Mouse (Mus musculus) stomach, embryonic 14.5 days (tissue): Measurements from ENCODE around the gene Vsig8. TPM values are rescaled to one million over a fixed set of nuclear protein-coding genes. Genes with fewer than 3 reads are reported as not detected.
A peak's percentile ranks its signal among the peaks of the same experiment; 100 is the strongest.

Experiments
- ATAC-seq: fragments of 200-750 bp; cut with Nextera tagmentation; 2 replicates; pipeline ENCODE4 v1.8.0; 2017; ENCODE audit warnings: low read depth, moderate TSS enrichment; ENCODE audit not compliant: insufficient number of reproducible peaks, insufficient read depth, low FRiP score
- H3K27ac ChIP-seq: fragments of 300-500 bp; sonication (generic); 2 replicates; pipeline ENCODE4 v1.5.1; 2014; ENCODE audit warnings: mild to moderate bottlenecking, low read length, moderate library complexity, mixed read lengths
- H3K27me3 ChIP-seq: fragments of 300-500 bp; sonication (generic); 2 replicates; pipeline ENCODE4 v1.6.1; 2014; ENCODE audit warnings: low read length, control low read depth, mixed read lengths; ENCODE audit not compliant: control insufficient read depth, insufficient read depth
- H3K36me3 ChIP-seq: fragments of 300-500 bp; sonication (generic); 2 replicates; pipeline ENCODE4 v1.6.1; 2014; ENCODE audit warnings: mild to moderate bottlenecking, control low read depth, low read length, moderate library complexity, mixed read lengths; ENCODE audit not compliant: control insufficient read depth, insufficient read depth
- H3K4me1 ChIP-seq: fragments of 300-500 bp; sonication (generic); 2 replicates; pipeline ENCODE4 v1.6.1; 2014; ENCODE audit warnings: low read length, control low read depth, mixed read lengths; ENCODE audit not compliant: control insufficient read depth, insufficient read depth
- H3K4me2 ChIP-seq: fragments of 300-500 bp; sonication (generic); replicated peaks from 2 replicates; pipeline ENCODE4 v1.6.1; 2014; ENCODE audit warnings: low read depth, low read length, control low read depth
- H3K4me3 ChIP-seq: fragments of 300-500 bp; sonication (generic); 2 replicates; pipeline ENCODE4 v1.5.1; 2014; ENCODE audit warnings: low read depth, low read length, control low read depth
- H3K9ac ChIP-seq: fragments of 300-500 bp; sonication (generic); replicated peaks from 2 replicates; pipeline ENCODE4 v1.6.1; 2014; ENCODE audit warnings: low read depth, mild to moderate bottlenecking, control low read depth, low read length, moderate library complexity, mixed read lengths
- H3K9me3 ChIP-seq: fragments of 300-500 bp; sonication (generic); 2 replicates; pipeline ENCODE4 v1.6.1; 2016; ENCODE audit warnings: low read depth, low read length, control low read depth; ENCODE audit not compliant: control insufficient read depth
- WGBS: fragments of 180-500 bp; shearing (Covaris S2); extraction: QIAGEN DNeasy Blood & Tissue Kit; methylation state at CpG from one replicate; pipeline ENCODE4 v1.1.7; 2014; 5-methylcytosine and 5-hydroxymethylcytosine counted together
- polyA plus RNA-seq: library from polyadenylated mRNA; unstranded; fragments of >200 nt; fragmentation: Nextera tagmentation; extraction: Ambion mirVana; gene quantifications from 2 replicates; pipeline ENCODE4 v1.2.1, GENCODE M21; 2014

Vsig8 gene
- polyA plus RNA-seq, 1 experiment from 2014 or later = 1.0 TPM

GRCm38 (mm10) chr1:172535116-172535515, 20.6 kb upstream of the Vsig8 start:
- H3K9me3 ChIP-seq = no peaks in the 10 kb centered on the region
- no peaks in the 10 kb centered on the region for H3K27me3 ChIP-seq
- H3K4me1 ChIP-seq = peaks cover 18% of the 10 kb centered on the region
- H3K27ac ChIP-seq = no peak overlapping the region
- H3K36me3 ChIP-seq = no peaks in the 10 kb centered on the region
- H3K4me3 ChIP-seq = no peak overlapping the region
- WGBS = 82% methylated on average over 16 of the region's 16 CpGs
- ATAC-seq = no peak
- H3K9ac ChIP-seq = no peak overlapping the region
- H3K4me2 ChIP-seq = no peak overlapping the region

- Histone ChIP-seq H3K4me2 (no peak overlapping the region), H3K27me3 (no peaks in the 10 kb centered on the region), H3K9me3 (no peaks in the 10 kb centered on the region), H3K4me3 (no peak overlapping the region), H3K27ac (no peak overlapping the region), H3K36me3 (no peaks in the 10 kb centered on the region), H3K4me1 (no peaks in the 10 kb centered on the region), H3K9ac (no peak overlapping the region)
- WGBS = 65% methylated on average over 6 of the region's 6 CpGs
- ATAC-seq = no peak
Observed at GRCm38 (mm10) chr1:172539827-172540226, 15.9 kb upstream of the Vsig8 start.

GRCm38 (mm10) chr1:172540283-172540820, 15.4 kb upstream of the Vsig8 start:
- Histone ChIP-seq H3K9ac (no peak overlapping the region), H3K36me3 (no peaks in the 10 kb centered on the region), H3K4me1 (no peaks in the 10 kb centered on the region), H3K27ac (no peak overlapping the region), H3K4me3 (no peak overlapping the region), H3K4me2 (no peak overlapping the region), H3K27me3 (no peaks in the 10 kb centered on the region), H3K9me3 (no peaks in the 10 kb centered on the region)
- ATAC-seq = no peak
- WGBS = 62% methylated on average over 11 of the region's 11 CpGs

- 0 out of 2 replicates have a peak, but pooled peaks cover 5% of the 10 kb centered on the region for H3K4me1 ChIP-seq
- no peaks in the 10 kb centered on the region for H3K27me3 ChIP-seq
- no peaks in the 10 kb centered on the region for H3K9me3 ChIP-seq
- no peaks in the 10 kb centered on the region for H3K36me3 ChIP-seq
- no peak overlapping the region for H3K4me3 ChIP-seq
- 88% methylated on average over 4 of the region's 4 CpGs for WGBS
- no peak overlapping the region for H3K4me2 ChIP-seq
- no peak for ATAC-seq
- H3K9ac ChIP-seq = no peak overlapping the region
- no peak overlapping the region for H3K27ac ChIP-seq
Observed at GRCm38 (mm10) chr1:172546062-172546461, 9.7 kb upstream of the Vsig8 start.

- no peaks in the 10 kb centered on the region for H3K27me3 ChIP-seq
- no peak overlapping the region for H3K4me2 ChIP-seq
- WGBS = 41% methylated on average over 7 of the region's 7 CpGs
- no peak overlapping the region for H3K27ac ChIP-seq
- H3K9me3 ChIP-seq = no peaks in the 10 kb centered on the region
- no peak overlapping the region for H3K4me3 ChIP-seq
- no peaks in the 10 kb centered on the region for H3K36me3 ChIP-seq
- peaks cover 5% of the 10 kb centered on the region; the same call in 1 of the 2 replicates for H3K4me1 ChIP-seq
- H3K9ac ChIP-seq = no peak overlapping the region
- ATAC-seq = no peak
Observed at GRCm38 (mm10) chr1:172548501-172548900, 7.2 kb upstream of the Vsig8 start.

GRCm38 (mm10) chr1:172549314-172549713, 6.4 kb upstream of the Vsig8 start:
- no peaks in the 10 kb centered on the region for H3K9me3 ChIP-seq
- no peak overlapping the region for H3K27ac ChIP-seq
- ATAC-seq = no peak
- H3K27me3 ChIP-seq = no peaks in the 10 kb centered on the region
- WGBS = 13% methylated on average over 2 of the region's 2 CpGs
- H3K4me1 ChIP-seq = peaks cover 5% of the 10 kb centered on the region; the same call in 1 of the 2 replicates
- H3K4me3 ChIP-seq = peak overlapping the region; percentile 43; the same call in 1 of the 2 replicates
- H3K9ac ChIP-seq = no peak overlapping the region
- H3K36me3 ChIP-seq = no peaks in the 10 kb centered on the region
- H3K4me2 ChIP-seq = peak overlapping the region; percentile 66

GRCm38 (mm10) chr1:172549717-172550116, 6.0 kb upstream of the Vsig8 start:
- WGBS = 8% methylated on average over 8 of the region's 8 CpGs
- Histone ChIP-seq H3K4me1 (peaks cover 5% of the 10 kb centered on the region; the same call in 1 of the 2 replicates), H3K4me3 (peak overlapping the region; percentile 43), H3K4me2 (peak overlapping the region; percentile 66), H3K9ac (0 out of 2 replicates have a peak overlapping the region, but pooled peaks have one; percentile 31), H3K27ac (no peak overlapping the region), H3K36me3 (no peaks in the 10 kb centered on the region), H3K9me3 (no peaks in the 10 kb centered on the region), H3K27me3 (no peaks in the 10 kb centered on the region)
- ATAC-seq = no peak

- Histone ChIP-seq H3K4me2 (peak overlapping the region; percentile 66), H3K4me3 (peak overlapping the region; percentile 43), H3K4me1 (peaks cover 5% of the 10 kb centered on the region; the same call in 1 of the 2 replicates), H3K36me3 (no peaks in the 10 kb centered on the region), H3K9me3 (no peaks in the 10 kb centered on the region), H3K27ac (no peak overlapping the region), H3K9ac (peak overlapping the region; percentile 31; the same call in 1 of the 2 replicates), H3K27me3 (no peaks in the 10 kb centered on the region)
- 0% methylated on average over 8 of the region's 8 CpGs for WGBS
- peak; percentile 90 for ATAC-seq
Observed at GRCm38 (mm10) chr1:172550551-172550951, 5.2 kb upstream of the Vsig8 start.

- Histone ChIP-seq H3K27ac (no peak overlapping the region), H3K4me2 (peak overlapping the region; percentile 66), H3K4me3 (peak overlapping the region; percentile 43), H3K27me3 (no peaks in the 10 kb centered on the region), H3K9ac (no peak overlapping the region), H3K36me3 (no peaks in the 10 kb centered on the region), H3K4me1 (peaks cover 5% of the 10 kb centered on the region; the same call in 1 of the 2 replicates), H3K9me3 (no peaks in the 10 kb centered on the region)
- ATAC-seq = no peak
- 27% methylated on average over 7 of the region's 7 CpGs for WGBS
Observed at GRCm38 (mm10) chr1:172551009-172551408, 4.7 kb upstream of the Vsig8 start.
